Mouse (Mus musculus): ENCODE measurements around the gene Sec16a. TPM values are rescaled to one million over a fixed set of nuclear protein-coding genes. Genes with fewer than 3 reads are reported as not detected.
A peak's percentile ranks its signal among the peaks of the same experiment; 100 is the strongest.

Sec16a gene
- polyA plus RNA-seq, 1 experiment = 69.0 TPM

DNA sequence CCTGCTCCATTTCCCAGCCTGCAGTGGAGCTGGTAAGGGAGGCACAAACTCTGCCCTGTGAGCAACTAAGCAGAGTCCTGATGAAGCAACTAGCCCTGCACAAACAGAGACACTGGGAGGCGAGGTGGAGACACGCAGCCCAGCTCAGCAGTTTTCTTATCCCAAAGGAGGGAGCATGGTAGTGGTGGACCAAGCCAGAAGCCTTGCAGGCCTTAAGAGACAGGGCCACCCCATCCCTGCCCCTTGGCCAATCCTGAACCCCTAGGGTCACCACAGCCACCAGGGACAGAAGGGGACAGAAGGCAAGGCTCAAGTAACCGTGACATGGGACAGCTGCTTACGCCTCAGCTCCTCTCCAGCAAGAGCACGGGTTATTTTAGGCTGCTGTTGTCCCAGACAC lies 16.7 kb upstream of the Sec16a start:
- Histone ChIP-seq H3K4me1 (ENCODE audit: control insufficient read depth, insufficient read depth, low read length) (peaks cover 11% of the 10 kb centered on the region; the same call in 1 of the 2 replicates), H3K4me3 (replicated peaks; ENCODE audit: extremely low read depth, low read depth, low read length) (no peak overlapping the region)
- 81% methylated on average over 5 of the region's 5 CpGs for WGBS
- DNase-seq = no peak
- TF ChIP-seq POLR2A (IDR thresholded peaks at IDR 0.05; ENCODE audit: borderline replicate concordance, extremely low read depth, low read depth, low read length) (no peak), CTCF (IDR thresholded peaks at IDR 0.05; ENCODE audit: insufficient read depth, low read length) (no peak)

DNA sequence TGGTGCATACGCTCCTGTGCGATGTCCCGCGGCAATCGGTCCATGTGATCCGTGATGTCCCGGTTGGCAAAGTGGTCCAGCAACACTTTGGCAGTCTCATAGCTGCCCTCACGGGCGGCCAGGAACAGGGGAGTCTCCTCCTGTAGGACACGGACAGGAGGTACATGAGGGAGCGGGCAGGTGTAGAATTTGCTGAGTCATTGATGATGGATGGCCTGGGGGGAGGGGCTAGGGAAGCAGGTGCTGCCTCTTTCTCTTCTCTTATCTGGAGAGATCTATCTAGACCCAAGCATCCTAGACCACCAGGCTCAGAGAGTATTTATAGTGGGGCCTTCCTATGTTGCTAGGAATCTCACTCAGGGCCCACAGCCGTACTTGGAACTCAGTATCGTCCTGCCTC lies 15.8 kb upstream of the Sec16a start:
- TF ChIP-seq POLR2A (IDR thresholded peaks at IDR 0.05; ENCODE audit: borderline replicate concordance, extremely low read depth, low read depth, low read length) (no peak), CTCF (IDR thresholded peaks at IDR 0.05; ENCODE audit: insufficient read depth, low read length) (no peak)
- H3K4me3 ChIP-seq (replicated peaks; ENCODE audit: extremely low read depth, low read depth, low read length) = no peak overlapping the region
- WGBS = 84% methylated on average over 13 of the region's 13 CpGs
- no peak for DNase-seq
- peaks cover 11% of the 10 kb centered on the region; the same call in 1 of the 2 replicates for H3K4me1 ChIP-seq (ENCODE audit: control insufficient read depth, insufficient read depth, low read length)

DNA sequence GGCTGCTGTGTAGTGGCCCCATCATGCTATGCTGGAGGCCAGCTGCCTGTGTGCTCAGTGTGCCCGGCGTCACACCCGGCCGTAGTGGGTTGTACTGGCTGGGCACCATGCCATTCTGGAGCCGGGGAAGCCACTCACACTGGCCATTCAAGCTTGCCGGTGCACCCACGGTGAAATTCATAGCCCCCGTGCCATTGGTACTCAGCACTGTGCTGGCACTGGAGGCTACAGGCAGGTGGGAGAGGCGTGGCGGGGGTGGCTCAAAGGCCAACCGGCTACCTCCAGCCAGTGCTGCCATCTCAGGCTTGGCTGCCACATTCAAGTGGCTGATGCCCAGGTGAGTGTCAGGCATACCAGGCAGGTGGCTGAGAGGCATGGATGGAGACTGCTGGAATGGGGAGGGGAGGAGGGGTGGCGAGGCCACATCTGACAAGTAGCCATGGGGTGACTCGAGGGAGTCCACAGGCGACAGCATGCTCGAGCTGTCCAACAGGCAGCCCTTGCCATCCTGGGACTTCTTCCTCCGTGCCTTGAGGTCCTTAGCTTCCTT lies 15.2 kb upstream of the Sec16a start:
- WGBS = 66% methylated on average over 16 of the region's 16 CpGs
- DNase-seq = peak; percentile 29

DNA sequence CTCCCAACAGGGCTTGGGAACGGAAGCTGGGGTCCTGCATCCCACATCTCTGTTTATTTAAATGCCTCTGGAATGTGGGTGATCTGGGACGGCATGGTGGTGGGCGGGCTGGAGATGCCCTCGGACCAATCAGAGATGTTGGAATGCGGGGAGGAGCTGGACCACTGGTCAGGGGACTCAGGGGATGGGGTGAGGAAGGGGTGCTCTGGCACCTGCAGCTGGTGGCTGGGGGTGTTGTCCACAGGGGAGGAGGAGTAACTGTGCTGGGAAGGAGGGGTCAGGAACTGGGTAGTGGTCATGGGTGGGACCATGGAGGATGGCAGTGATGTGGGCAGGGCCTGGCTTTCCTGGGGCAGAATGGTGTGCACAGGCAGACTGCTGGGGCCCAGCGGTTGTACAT lies 14.5 kb upstream of the Sec16a start:
- TF ChIP-seq CTCF (IDR thresholded peaks at IDR 0.05; ENCODE audit: insufficient read depth, low read length) (no peak), POLR2A (IDR thresholded peaks at IDR 0.05; ENCODE audit: borderline replicate concordance, extremely low read depth, low read depth, low read length) (no peak)
- Histone ChIP-seq H3K4me1 (ENCODE audit: control insufficient read depth, insufficient read depth, low read length) (peaks cover 11% of the 10 kb centered on the region; the same call in 1 of the 2 replicates), H3K4me3 (replicated peaks; ENCODE audit: extremely low read depth, low read depth, low read length) (no peak overlapping the region)
- WGBS = 46% methylated on average over 6 of the region's 6 CpGs
- DNase-seq = no peak

More for the DNA sequence above, 15.2 kb upstream of the Sec16a start:
- TF ChIP-seq POLR2A (IDR thresholded peaks at IDR 0.05; ENCODE audit: borderline replicate concordance, extremely low read depth, low read depth, low read length) = no peak
- no peak for TF ChIP-seq CTCF (IDR thresholded peaks at IDR 0.05; ENCODE audit: insufficient read depth, low read length)
- Histone ChIP-seq H3K4me1 (ENCODE audit: control insufficient read depth, insufficient read depth, low read length) (peaks cover 11% of the 10 kb centered on the region; the same call in 1 of the 2 replicates), H3K4me3 (replicated peaks; ENCODE audit: extremely low read depth, low read depth, low read length) (no peak overlapping the region)

DNA sequence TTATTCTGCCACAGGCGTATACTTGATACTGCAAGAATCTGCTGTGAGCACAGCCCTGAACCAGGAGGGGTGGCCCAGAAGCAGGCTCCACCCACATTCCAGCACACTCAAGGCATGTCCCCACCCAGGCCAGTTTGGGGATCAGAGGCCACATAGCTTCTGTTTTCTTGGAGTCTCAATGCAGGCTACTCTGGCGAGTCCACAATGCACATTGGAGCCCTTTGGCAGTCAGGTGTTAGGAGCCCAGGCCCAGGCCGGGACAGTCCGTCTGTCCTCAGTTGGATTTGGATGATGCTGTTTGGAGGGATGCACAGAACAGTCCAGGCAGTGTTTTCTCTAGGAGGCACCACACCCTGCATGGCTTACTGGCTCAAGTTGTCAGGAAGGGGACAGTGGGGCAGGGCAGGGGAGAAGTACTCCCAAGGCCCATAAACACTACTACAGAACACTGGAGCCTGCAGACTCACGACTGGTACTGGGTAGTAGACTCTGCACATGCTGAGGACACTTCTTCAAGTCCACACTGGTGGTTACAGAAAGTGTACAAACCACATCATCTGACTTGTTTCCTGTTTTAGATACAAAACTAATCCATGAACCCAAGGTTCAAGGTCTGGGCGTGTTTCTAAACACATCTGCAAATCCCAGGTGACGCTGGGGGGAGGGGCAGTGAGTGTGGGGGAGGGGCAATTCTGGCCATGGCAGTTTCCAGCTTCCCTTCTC lies 13.5 kb upstream of the Sec16a start:
- no peak for TF ChIP-seq CTCF (IDR thresholded peaks at IDR 0.05; ENCODE audit: insufficient read depth, low read length)
- TF ChIP-seq POLR2A (IDR thresholded peaks at IDR 0.05; ENCODE audit: borderline replicate concordance, extremely low read depth, low read depth, low read length) = no peak
- DNase-seq = peak; percentile 61
- no peak overlapping the region for H3K4me3 ChIP-seq (replicated peaks; ENCODE audit: extremely low read depth, low read depth, low read length)
- peaks cover 11% of the 10 kb centered on the region; the same call in 1 of the 2 replicates for H3K4me1 ChIP-seq (ENCODE audit: control insufficient read depth, insufficient read depth, low read length)
- 30% methylated on average over 7 of the region's 7 CpGs for WGBS

DNA sequence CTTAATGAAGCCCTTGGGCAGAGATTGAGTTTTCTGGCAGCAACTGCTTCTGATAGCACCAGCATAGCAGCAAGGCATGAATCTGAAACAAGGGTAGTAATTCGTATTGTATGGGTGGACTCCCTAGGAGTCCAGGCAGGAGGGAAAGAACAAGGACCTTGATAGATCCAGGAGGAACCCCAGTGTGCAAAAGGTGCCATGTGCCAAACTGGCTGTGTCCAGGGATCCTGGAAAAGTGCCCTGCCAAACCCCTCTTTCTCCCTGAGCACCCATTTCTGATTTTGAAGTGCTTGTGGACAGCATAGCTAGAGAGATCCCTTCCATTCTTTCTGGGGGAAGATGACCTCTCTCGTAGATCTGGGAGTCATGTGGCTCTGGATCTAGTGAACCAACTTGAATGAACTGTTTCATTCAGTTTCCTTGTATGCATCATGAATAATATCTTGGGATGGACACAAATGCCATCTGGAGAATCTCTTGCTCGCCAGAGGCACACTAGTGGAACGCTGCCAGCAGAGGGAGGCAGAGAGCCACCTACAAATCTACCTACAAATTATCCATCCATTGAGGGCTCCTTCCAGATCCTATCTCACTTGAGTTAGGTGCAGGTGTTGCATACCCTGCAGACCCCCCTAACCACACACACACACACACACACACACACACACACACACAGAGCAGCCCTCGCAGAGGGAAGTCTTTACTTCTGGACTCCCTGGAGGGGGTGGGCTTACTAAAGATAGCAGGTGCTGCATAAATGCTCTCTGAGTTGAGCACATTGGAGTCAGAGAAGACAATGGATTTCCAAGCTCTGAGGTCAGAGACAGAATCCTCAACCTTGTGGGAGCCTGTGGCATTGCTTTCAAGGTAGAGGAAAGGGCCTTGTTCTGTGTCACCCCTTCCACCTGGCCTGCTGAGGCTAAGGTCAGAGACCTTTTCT lies 4.4 kb upstream of the Sec16a start:
- 22% methylated on average over 5 of the region's 5 CpGs for WGBS
- DNase-seq = peak; percentile 80
- Histone ChIP-seq H3K4me1 (ENCODE audit: control insufficient read depth, insufficient read depth, low read length) (peaks cover 14% of the 10 kb centered on the region), H3K4me3 (replicated peaks; ENCODE audit: extremely low read depth, low read depth, low read length) (no peak overlapping the region)
- TF ChIP-seq CTCF (IDR thresholded peaks at IDR 0.05; ENCODE audit: insufficient read depth, low read length) (peak; percentile 94), POLR2A (IDR thresholded peaks at IDR 0.05; ENCODE audit: borderline replicate concordance, extremely low read depth, low read depth, low read length) (no peak)

DNA sequence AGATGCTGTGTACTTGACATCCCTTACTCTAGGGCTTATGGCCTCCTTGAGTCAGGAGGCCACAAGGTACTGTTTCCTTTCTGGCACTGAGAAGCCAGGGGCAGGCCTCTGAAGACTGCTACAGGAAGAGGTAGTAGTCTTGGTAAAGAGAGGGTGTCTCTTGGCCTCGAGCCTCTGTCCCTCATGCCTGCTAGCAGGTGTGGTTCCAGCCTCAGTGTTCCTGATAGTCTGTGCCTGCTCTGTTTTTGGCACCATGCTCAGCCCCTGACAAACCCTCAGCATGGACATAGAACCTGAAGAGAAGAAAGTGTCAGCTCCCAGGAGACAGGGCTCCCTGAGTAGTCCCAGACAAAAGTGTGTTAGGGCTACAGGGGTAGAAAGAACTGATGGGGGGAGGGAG lies 2.4 kb upstream of the Sec16a start:
- WGBS = 22% methylated on average over 1 of the region's 1 CpGs
- H3K4me3 ChIP-seq (replicated peaks; ENCODE audit: extremely low read depth, low read depth, low read length) = no peak overlapping the region
- TF ChIP-seq POLR2A (IDR thresholded peaks at IDR 0.05; ENCODE audit: borderline replicate concordance, extremely low read depth, low read depth, low read length) (no peak), CTCF (IDR thresholded peaks at IDR 0.05; ENCODE audit: insufficient read depth, low read length) (no peak)
- DNase-seq = no peak
- H3K4me1 ChIP-seq (ENCODE audit: control insufficient read depth, insufficient read depth, low read length) = peaks cover 17% of the 10 kb centered on the region

DNA sequence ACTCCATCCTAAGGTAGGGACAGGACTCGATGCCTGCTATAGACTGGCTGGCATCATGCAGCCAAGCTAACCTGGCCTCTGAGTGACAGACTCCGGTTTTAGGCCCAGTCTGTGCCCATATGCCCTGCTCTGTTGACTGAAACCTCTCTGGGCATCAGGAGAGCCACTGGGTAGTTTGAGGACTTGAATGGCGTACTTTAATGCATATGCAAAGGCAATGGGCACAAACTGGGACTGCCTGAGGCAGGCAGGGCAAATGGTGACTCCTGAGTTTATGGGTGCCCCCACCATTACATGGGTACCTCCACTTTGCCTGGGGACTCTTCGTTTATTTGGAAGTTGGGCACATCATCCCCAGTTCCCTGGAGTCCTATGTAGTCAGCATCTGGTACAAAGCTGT lies 1.7 kb upstream of the Sec16a start:
- DNase-seq = no peak
- Histone ChIP-seq H3K4me1 (ENCODE audit: control insufficient read depth, insufficient read depth, low read length) (peaks cover 17% of the 10 kb centered on the region), H3K4me3 (replicated peaks; ENCODE audit: extremely low read depth, low read depth, low read length) (peak overlapping the region; percentile 37)
- no peak for TF ChIP-seq CTCF (IDR thresholded peaks at IDR 0.05; ENCODE audit: insufficient read depth, low read length)
- 65% methylated on average over 4 of the region's 4 CpGs for WGBS

DNA sequence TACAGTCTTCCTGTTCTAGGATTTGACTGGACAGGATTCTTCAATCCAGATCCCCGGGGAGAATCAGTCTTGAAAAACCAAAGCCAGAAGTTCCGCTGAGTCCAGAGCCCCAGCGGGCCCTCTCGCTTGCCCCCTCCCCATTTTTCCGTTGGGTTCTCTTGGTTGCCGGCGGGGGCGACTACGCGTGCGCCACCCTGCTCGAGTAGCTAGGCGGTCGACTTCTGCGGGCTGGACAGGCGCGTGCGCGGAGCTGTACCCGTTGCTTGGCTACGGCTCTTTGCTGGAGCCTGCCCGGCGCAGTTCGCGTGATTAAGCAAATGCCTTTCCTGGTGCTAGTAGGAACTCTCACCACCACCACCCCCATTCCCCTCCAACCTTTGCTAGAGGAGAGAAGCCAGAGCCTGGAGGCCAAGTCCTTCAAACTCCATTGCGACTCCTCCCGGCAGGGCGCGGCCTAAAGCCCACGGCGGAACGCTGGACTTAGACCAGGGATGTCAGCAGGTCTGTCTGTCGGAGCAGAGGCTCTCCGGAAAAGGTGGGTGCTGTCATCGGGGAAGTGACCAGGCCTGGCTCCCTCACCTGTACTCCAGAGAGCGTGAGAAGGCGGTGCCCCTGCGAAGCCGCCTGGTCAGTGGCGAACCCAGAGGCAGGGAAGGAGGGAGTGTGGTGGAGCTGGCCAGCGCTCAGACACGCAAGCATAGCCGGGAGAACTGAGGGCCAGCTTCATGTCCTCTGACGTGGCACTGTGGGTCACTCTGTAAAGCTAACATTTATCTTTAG lies 840 bp upstream of the Sec16a start:
- peak; percentile 43; the same call in 1 of the 2 replicates for TF ChIP-seq POLR2A (IDR thresholded peaks at IDR 0.05; ENCODE audit: borderline replicate concordance, extremely low read depth, low read depth, low read length)
- 0 out of 2 replicates have a peak, but pooled peaks have one; percentile 1 for TF ChIP-seq CTCF (IDR thresholded peaks at IDR 0.05; ENCODE audit: insufficient read depth, low read length)
- Histone ChIP-seq H3K4me3 (replicated peaks; ENCODE audit: extremely low read depth, low read depth, low read length) (peak overlapping the region; percentile 77), H3K4me1 (ENCODE audit: control insufficient read depth, insufficient read depth, low read length) (peaks cover 17% of the 10 kb centered on the region)
- under 1% methylated on average over 44 of the region's 44 CpGs for WGBS
- DNase-seq = peak; percentile 98
